ENCODE assay signal across 18 mouse cellular contexts in genomic region chr5:139198779-139199178, GRCm38 (mm10). TPM values are rescaled to one million over a fixed set of nuclear protein-coding genes. Genes with fewer than 3 reads are reported as not detected.
DNase-seq lines count a peak whose midpoint lies in the region; ATAC-seq and TF ChIP-seq lines count a peak whose summit lies in the region.
"Had no signal": no experiment of that assay in that cellular context is flagged by ENCODE, and none has a peak within 500 bp of the region (broad histone marks: within the 10 kb centered on the region; RNA-seq: fewer than 3 reads in every experiment).

No protein-coding gene starts in this region.

- 0 out of 2 replicates have a peak, but pooled peaks cover 3% of the 10 kb centered on the region for H3K36me3 ChIP-seq in heart, embryonic 13.5 days
- H3K36me3 ChIP-seq in midbrain, embryonic 10.5 days: 0 out of 2 replicates have a peak, but pooled peaks cover 5% of the 10 kb centered on the region
- no peaks in the 10 kb centered on the region for H3K36me3 ChIP-seq in midbrain, embryonic 16.5 days (ENCODE audit: control insufficient read depth, insufficient read depth, low read length)
- H3K36me3 ChIP-seq in liver, adult 2 months (ENCODE audit: control insufficient read depth, insufficient read depth, low read length): no peaks in the 10 kb centered on the region

- H3K27me3 ChIP-seq in heart, embryonic 13.5 days (replicated peaks): no peaks in the 10 kb centered on the region
- no peaks in the 10 kb centered on the region for H3K27me3 ChIP-seq in midbrain, embryonic 10.5 days (ENCODE audit: low read depth, poor library complexity, severe bottlenecking)
- H3K27me3 ChIP-seq in midbrain, embryonic 16.5 days (ENCODE audit: control insufficient read depth, insufficient read depth, low read depth, low read length): no peaks in the 10 kb centered on the region
- H3K27me3 ChIP-seq in liver, adult 2 months (ENCODE audit: control insufficient read depth, insufficient read depth, low read length): no peaks in the 10 kb centered on the region
- H3K27me3 ChIP-seq: Patski had no signal

- no peak overlapping the region for H3K4me3 ChIP-seq in heart, embryonic 13.5 days
- H3K4me3 ChIP-seq in midbrain, embryonic 10.5 days: no peak overlapping the region
- H3K4me3 ChIP-seq in midbrain, embryonic 16.5 days (ENCODE audit: low read depth, low read length): no peak overlapping the region
- no peak overlapping the region for H3K4me3 ChIP-seq in liver, adult 2 months (ENCODE audit: insufficient read depth, low read depth, low read length)

- H3K9ac ChIP-seq in heart, embryonic 13.5 days: no peak overlapping the region
- H3K9ac ChIP-seq in midbrain, embryonic 16.5 days (ENCODE audit: low read depth, low read length): no peak overlapping the region
- H3K9ac ChIP-seq in liver, adult 2 months (ENCODE audit: low read depth, low read length): no peak overlapping the region

- no peak for DNase-seq in heart, postnatal 25 days (ENCODE audit: low spot score)
- DNase-seq in midbrain, embryonic 10.5 days (ENCODE audit: low spot score): no peak
- peak; percentile 83 for DNase-seq in liver, adult 2 months (ENCODE audit: extremely low read depth, low read depth, low spot score)
- no peak for DNase-seq in cerebellum, adult 18-20 months
- DNase-seq in gastrocnemius, postnatal 36 days: no peak
- DNase-seq: adrenal gland, postnatal 10 days; cerebellum, adult 9-11 months; layer of hippocampus, adult 9-11 months; left cerebral cortex, postnatal 4 days; lung, postnatal 36 days; retina, postnatal 1 day; spleen, adult 18-20 months; thymus, postnatal 36 days had no signal

- peaks cover 17% of the 10 kb centered on the region for H3K79me2 ChIP-seq in liver, adult 2 months (ENCODE audit: control insufficient read depth, insufficient read depth, low read length)

- ATAC-seq in heart, embryonic 13.5 days (ENCODE audit: extremely low read depth, insufficient number of reproducible peaks, low FRiP score, low TSS enrichment): no peak
- no peak for ATAC-seq in midbrain, embryonic 16.5 days
- ATAC-seq: Patski had no signal

- no peak for TF ChIP-seq POLR2A in liver, adult 2 months (IDR thresholded peaks at IDR 0.05; ENCODE audit: extremely low read depth, insufficient read depth, low read length)

- H3K4me1 ChIP-seq in heart, embryonic 13.5 days: peaks cover 35% of the 10 kb centered on the region
- peaks cover 25% of the 10 kb centered on the region for H3K4me1 ChIP-seq in midbrain, embryonic 10.5 days
- peaks cover 19% of the 10 kb centered on the region for H3K4me1 ChIP-seq in midbrain, embryonic 16.5 days (ENCODE audit: control insufficient read depth, insufficient read depth, low read length)
- H3K4me1 ChIP-seq in liver, adult 2 months (ENCODE audit: control insufficient read depth, insufficient read depth, low read length): peaks cover 14% of the 10 kb centered on the region

- intact Hi-C loops in heart, postnatal 25 days (cut with DNase I): no loop called here
- intact Hi-C loops in gastrocnemius, postnatal 36 days (cut with DNase I): loop anchor here (10.0 kb wide), 1 partner anchor 826 kb away; no protein-coding TSS in a partner anchor

- H3K27ac ChIP-seq in heart, embryonic 13.5 days (replicated peaks): peak overlapping the region; percentile 88; the same call in 1 of the 2 replicates
- 0 out of 2 replicates have a peak overlapping the region, but pooled peaks have one; percentile 19 for H3K27ac ChIP-seq in midbrain, embryonic 10.5 days (replicated peaks)
- no peak overlapping the region for H3K27ac ChIP-seq in midbrain, embryonic 16.5 days (ENCODE audit: low read length)
- H3K27ac ChIP-seq in liver, adult 2 months (replicated peaks; ENCODE audit: insufficient read depth, low read depth, low read length): peak overlapping the region; percentile 60
- H3K27ac ChIP-seq: kidney, postnatal 0 days; stomach, postnatal 0 days had no signal

- WGBS in heart, embryonic 13.5 days: 83% methylated on average over 3 of the region's 3 CpGs
- WGBS in midbrain, embryonic 10.5 days: 91% methylated on average over 3 of the region's 3 CpGs
- WGBS in midbrain, embryonic 16.5 days: 84% methylated on average over 3 of the region's 3 CpGs
- 19% methylated on average over 3 of the region's 3 CpGs for WGBS in liver, adult 2 months

- H3K9me3 ChIP-seq in heart, embryonic 13.5 days: no peaks in the 10 kb centered on the region
- H3K9me3 ChIP-seq in midbrain, embryonic 10.5 days (replicated peaks): no peaks in the 10 kb centered on the region
- H3K9me3 ChIP-seq in midbrain, embryonic 16.5 days (replicated peaks; ENCODE audit: control insufficient read depth, low read length, poor library complexity, severe bottlenecking): no peaks in the 10 kb centered on the region

- no peak for TF ChIP-seq CTCF in liver, adult 2 months (IDR thresholded peaks at IDR 0.05; ENCODE audit: low read depth, low read length)

- no peak overlapping the region for H3K4me2 ChIP-seq in heart, embryonic 13.5 days
- H3K4me2 ChIP-seq in midbrain, embryonic 16.5 days (ENCODE audit: low read length): no peak overlapping the region

RNA-seq across cellular contexts. Expression of gene Sun1, which starts 1.7 kb away (rescaled TPM):
- polyA plus RNA-seq in heart, embryonic 13.5 days (2015; fragmentation: Nextera tagmentation; extraction: Ambion mirVana): 31.2 and 32.9 TPM in 2 replicates
- 10 to 100 TPM; 42.4 to 53.7 TPM for total RNA-seq in heart, postnatal 25 days (2021)
- polyA plus RNA-seq in midbrain, embryonic 10.5 days (2016; fragmentation: Nextera tagmentation; extraction: Ambion mirVana): 46.9 and 49.6 TPM in 2 replicates
- polyA plus RNA-seq in midbrain, embryonic 16.5 days (2015; fragmentation: Nextera tagmentation; extraction: Ambion mirVana): 47.4 and 48.5 TPM in 2 replicates
- total RNA-seq in liver, adult 2 months (2014; rRNA removed): 15.6 and 15.8 TPM in 2 replicates
- polyA plus RNA-seq in liver, adult 2 months (2012; rRNA removed): 6.7 and 8.8 TPM in 2 replicates
- 10 to 100 TPM; 32.6 to 37.6 TPM for total RNA-seq in gastrocnemius, postnatal 36 days (2021)

RNA-seq across cellular contexts. Expression of gene Dnaaf5, which starts 48.8 kb away (rescaled TPM):
- 5.6 and 5.8 TPM in 2 replicates for polyA plus RNA-seq in heart, embryonic 13.5 days (2015; fragmentation: Nextera tagmentation; extraction: Ambion mirVana)
- total RNA-seq in heart, postnatal 25 days (2021): 10 to 100 TPM; 14.5 to 21.9 TPM
- polyA plus RNA-seq in midbrain, embryonic 10.5 days (2016; fragmentation: Nextera tagmentation; extraction: Ambion mirVana): 6.7 and 7.7 TPM in 2 replicates
- polyA plus RNA-seq in midbrain, embryonic 16.5 days (2015; fragmentation: Nextera tagmentation; extraction: Ambion mirVana): 3.2 and 3.5 TPM in 2 replicates
- total RNA-seq in liver, adult 2 months (2014; rRNA removed): 2.7 and 3.5 TPM in 2 replicates
- 8.1 and 9.0 TPM in 2 replicates for polyA plus RNA-seq in liver, adult 2 months (2012; rRNA removed)
- 10 to 100 TPM; 13.5 to 14.4 TPM for total RNA-seq in gastrocnemius, postnatal 36 days (2021)

RNA-seq across cellular contexts. Expression of gene Prkar1b, which starts 49.0 kb away (rescaled TPM):
- polyA plus RNA-seq in heart, embryonic 13.5 days (2015; fragmentation: Nextera tagmentation; extraction: Ambion mirVana): 9.4 and 11.5 TPM in 2 replicates
- 1 to 10 TPM; 1.7 to 2.5 TPM for total RNA-seq in heart, postnatal 25 days (2021)
- 9.4 and 21.6 TPM in 2 replicates for polyA plus RNA-seq in midbrain, embryonic 10.5 days (2016; fragmentation: Nextera tagmentation; extraction: Ambion mirVana)
- 327 and 368 TPM in 2 replicates for polyA plus RNA-seq in midbrain, embryonic 16.5 days (2015; fragmentation: Nextera tagmentation; extraction: Ambion mirVana)
- 0.37 and 0.67 TPM in 2 replicates for total RNA-seq in liver, adult 2 months (2014; rRNA removed)
- polyA plus RNA-seq in liver, adult 2 months (2012; rRNA removed): 0.22 and 0.60 TPM in 2 replicates
- 1 to 10 TPM; 1.2 to 1.5 TPM for total RNA-seq in gastrocnemius, postnatal 36 days (2021)

RNA-seq across cellular contexts. Expression of gene Get4, which starts 53.3 kb away (rescaled TPM):
- 127 and 149 TPM in 2 replicates for polyA plus RNA-seq in heart, embryonic 13.5 days (2015; fragmentation: Nextera tagmentation; extraction: Ambion mirVana)
- 10 to 100 TPM; 40.9 to 45.2 TPM for total RNA-seq in heart, postnatal 25 days (2021)
- 168 and 187 TPM in 2 replicates for polyA plus RNA-seq in midbrain, embryonic 10.5 days (2016; fragmentation: Nextera tagmentation; extraction: Ambion mirVana)
- polyA plus RNA-seq in midbrain, embryonic 16.5 days (2015; fragmentation: Nextera tagmentation; extraction: Ambion mirVana): 115 and 122 TPM in 2 replicates
- 20.9 and 26.5 TPM in 2 replicates for total RNA-seq in liver, adult 2 months (2014; rRNA removed)
- polyA plus RNA-seq in liver, adult 2 months (2012; rRNA removed): 62.3 and 69.1 TPM in 2 replicates
- 10 to 100 TPM; 28.3 to 29.4 TPM for total RNA-seq in gastrocnemius, postnatal 36 days (2021)

Comparison
In these comparisons a context has a peak if more than half of its experiments do, and no peak if none do; other contexts are left out.
1. RNA of gene Prkar1b, which starts 49.0 kb away (polyA plus RNA-seq): 327 to 368 TPM in midbrain, embryonic 16.5 days; 9.4 to 21.6 TPM in midbrain, embryonic 10.5 days, 9.4 to 11.5 TPM in heart, embryonic 13.5 days and 0.22 to 0.60 TPM in liver, adult 2 months; every median in the first group is over 10 times any median in the second.